Mouse (Mus musculus) limb, embryonic 10.5 days (tissue): ENCODE measurements at regions not wholly inside any gene's neighbourhood (a gene's known extent, or its start where the extent isn't known, plus 50 kb on each side); places are given as distances from the start of the nearest gene placed in this dataset.
A peak's percentile ranks its signal among the peaks of the same experiment; 100 is the strongest.

Experiments
- DNase-seq: peaks from one replicate; pipeline ENCODE4 v3.0.0-alpha.2; 2017; ENCODE audit warnings: low spot score
- H3K27ac ChIP-seq: fragments of 300-500 bp; sonication (generic); 2 replicates; pipeline ENCODE4 v1.5.1; 2016; ENCODE audit warnings: mild to moderate bottlenecking
- H3K27me3 ChIP-seq: fragments of 300-500 bp; sonication (generic); 2 replicates; pipeline ENCODE4 v1.6.1; 2016; ENCODE audit warnings: low read depth, mild to moderate bottlenecking; ENCODE audit not compliant: poor library complexity, severe bottlenecking
- H3K36me3 ChIP-seq: fragments of 300-500 bp; sonication (generic); 2 replicates; pipeline ENCODE4 v1.6.1; 2016; ENCODE audit warnings: mild to moderate bottlenecking, moderate library complexity
- H3K4me1 ChIP-seq: fragments of 300-500 bp; sonication (generic); 2 replicates; pipeline ENCODE4 v1.6.1; 2016
- H3K4me3 ChIP-seq: fragments of 300-500 bp; sonication (generic); 2 replicates; pipeline ENCODE4 v1.5.1; 2016; ENCODE audit warnings: mild to moderate bottlenecking, moderate library complexity
- H3K9me3 ChIP-seq: fragments of 300-500 bp; sonication (generic); replicated peaks from 2 replicates; pipeline ENCODE4 v1.6.1; 2016; ENCODE audit warnings: mild to moderate bottlenecking
- WGBS: fragments of 180-500 bp; shearing (Covaris S2); methylation state at CpG from one replicate; pipeline ENCODE4 v1.1.7; 2016; 5-methylcytosine and 5-hydroxymethylcytosine counted together

GRCm38 (mm10) chr2:128388883-128389470 is 202.0 kb upstream of the Spdye4c start:
- 37% methylated on average over 7 of the region's 7 CpGs for WGBS
- no peak for DNase-seq
- Histone ChIP-seq H3K27ac (no peak overlapping the region), H3K27me3 (no peaks in the 10 kb centered on the region), H3K4me1 (peaks cover 42% of the 10 kb centered on the region), H3K9me3 (no peaks in the 10 kb centered on the region), H3K36me3 (no peaks in the 10 kb centered on the region), H3K4me3 (no peak overlapping the region)

- peak overlapping the region; percentile 31 for H3K4me3 ChIP-seq
- H3K9me3 ChIP-seq, result no peaks in the 10 kb centered on the region
- H3K27me3 ChIP-seq, result peaks cover 5% of the 10 kb centered on the region
- peaks cover 53% of the 10 kb centered on the region for H3K4me1 ChIP-seq
- 11% methylated on average over 9 of the region's 9 CpGs for WGBS
- no peaks in the 10 kb centered on the region for H3K36me3 ChIP-seq
- 0 out of 2 replicates have a peak overlapping the region, but pooled peaks have one; percentile 26 for H3K27ac ChIP-seq
- no peak for DNase-seq
Observed at GRCm38 (mm10) chr2:128392344-128392743, 198.7 kb upstream of the Spdye4c start.

- H3K36me3 ChIP-seq, result no peaks in the 10 kb centered on the region
- H3K27ac ChIP-seq, result no peak overlapping the region
- peaks cover 50% of the 10 kb centered on the region for H3K4me1 ChIP-seq
- 33% methylated on average over 8 of the region's 8 CpGs for WGBS
- DNase-seq, result no peak
- peaks cover 5% of the 10 kb centered on the region for H3K27me3 ChIP-seq
- no peak overlapping the region for H3K4me3 ChIP-seq
- no peaks in the 10 kb centered on the region for H3K9me3 ChIP-seq
Observed at GRCm38 (mm10) chr2:128393401-128393800, 197.6 kb upstream of the Spdye4c start.

- Histone ChIP-seq H3K4me1 (peaks cover 50% of the 10 kb centered on the region), H3K9me3 (no peaks in the 10 kb centered on the region), H3K27ac (no peak overlapping the region), H3K36me3 (no peaks in the 10 kb centered on the region), H3K27me3 (peaks cover 5% of the 10 kb centered on the region), H3K4me3 (no peak overlapping the region)
- no peak for DNase-seq
- 83% methylated on average over 5 of the region's 5 CpGs for WGBS
Observed at GRCm38 (mm10) chr2:128393921-128394320, 197.1 kb upstream of the Spdye4c start.

GRCm38 (mm10) chr2:128395308-128396007 is 195.6 kb upstream of the Spdye4c start:
- H3K27me3 ChIP-seq, result peaks cover 5% of the 10 kb centered on the region
- WGBS, result 50% methylated on average over 4 of the region's 4 CpGs
- peaks cover 42% of the 10 kb centered on the region for H3K4me1 ChIP-seq
- no peak overlapping the region for H3K4me3 ChIP-seq
- peak overlapping the region; percentile 1; the same call in 1 of the 2 replicates for H3K27ac ChIP-seq
- no peaks in the 10 kb centered on the region for H3K9me3 ChIP-seq
- no peak for DNase-seq
- H3K36me3 ChIP-seq, result no peaks in the 10 kb centered on the region

- Histone ChIP-seq H3K4me1 (peaks cover 40% of the 10 kb centered on the region), H3K4me3 (no peak overlapping the region), H3K9me3 (no peaks in the 10 kb centered on the region), H3K27me3 (peaks cover 5% of the 10 kb centered on the region), H3K27ac (no peak overlapping the region), H3K36me3 (no peaks in the 10 kb centered on the region)
- peak; percentile 94 for DNase-seq
- 6% methylated on average over 9 of the region's 9 CpGs for WGBS
Observed at GRCm38 (mm10) chr2:128396008-128396346, 195.0 kb upstream of the Spdye4c start.

- H3K27me3 ChIP-seq, result peaks cover 10% of the 10 kb centered on the region; the same call in 1 of the 2 replicates
- H3K9me3 ChIP-seq, result no peaks in the 10 kb centered on the region
- no peak overlapping the region for H3K27ac ChIP-seq
- H3K4me3 ChIP-seq, result no peak overlapping the region
- WGBS, result 51% methylated on average over 8 of the region's 8 CpGs
- DNase-seq, result no peak
- H3K4me1 ChIP-seq, result peaks cover 40% of the 10 kb centered on the region
- no peaks in the 10 kb centered on the region for H3K36me3 ChIP-seq
Observed at GRCm38 (mm10) chr2:128401359-128401758, 189.7 kb upstream of the Spdye4c start.

- H3K9me3 ChIP-seq, result no peaks in the 10 kb centered on the region
- H3K4me3 ChIP-seq, result no peak overlapping the region
- no peak overlapping the region for H3K27ac ChIP-seq
- DNase-seq, result no peak
- WGBS, result 35% methylated on average over 11 of the region's 11 CpGs
- peaks cover 10% of the 10 kb centered on the region; the same call in 1 of the 2 replicates for H3K27me3 ChIP-seq
- peaks cover 40% of the 10 kb centered on the region for H3K4me1 ChIP-seq
- no peaks in the 10 kb centered on the region for H3K36me3 ChIP-seq
Observed at GRCm38 (mm10) chr2:128403143-128403935, 187.7 kb upstream of the Spdye4c start.

GRCm38 (mm10) chr2:128404405-128404804 is 186.6 kb upstream of the Spdye4c start:
- no peak for DNase-seq
- H3K36me3 ChIP-seq, result no peaks in the 10 kb centered on the region
- H3K27me3 ChIP-seq, result peaks cover 10% of the 10 kb centered on the region; the same call in 1 of the 2 replicates
- H3K4me3 ChIP-seq, result no peak overlapping the region
- H3K9me3 ChIP-seq, result no peaks in the 10 kb centered on the region
- peaks cover 40% of the 10 kb centered on the region for H3K4me1 ChIP-seq
- peak overlapping the region; percentile 14; the same call in 1 of the 2 replicates for H3K27ac ChIP-seq
- 82% methylated on average over 3 of the region's 3 CpGs for WGBS

- no peaks in the 10 kb centered on the region for H3K9me3 ChIP-seq
- WGBS, result 82% methylated on average over 7 of the region's 7 CpGs
- H3K27ac ChIP-seq, result no peak overlapping the region
- H3K27me3 ChIP-seq, result peaks cover 5% of the 10 kb centered on the region; the same call in 1 of the 2 replicates
- H3K4me3 ChIP-seq, result no peak overlapping the region
- DNase-seq, result no peak
- peaks cover 27% of the 10 kb centered on the region for H3K4me1 ChIP-seq
- no peaks in the 10 kb centered on the region for H3K36me3 ChIP-seq
Observed at GRCm38 (mm10) chr2:128407076-128407475, 183.9 kb upstream of the Spdye4c start.

GRCm38 (mm10) chr2:128408718-128409117 is 182.3 kb upstream of the Spdye4c start:
- H3K9me3 ChIP-seq, result no peaks in the 10 kb centered on the region
- WGBS, result 42% methylated on average over 6 of the region's 6 CpGs
- peaks cover 26% of the 10 kb centered on the region for H3K4me1 ChIP-seq
- no peaks in the 10 kb centered on the region for H3K36me3 ChIP-seq
- H3K27ac ChIP-seq, result no peak overlapping the region
- H3K27me3 ChIP-seq, result no peaks in the 10 kb centered on the region
- peak; percentile 61 for DNase-seq
- H3K4me3 ChIP-seq, result no peak overlapping the region

- Histone ChIP-seq H3K4me3 (peak overlapping the region; percentile 7; the same call in 1 of the 2 replicates), H3K9me3 (no peaks in the 10 kb centered on the region), H3K36me3 (no peaks in the 10 kb centered on the region), H3K4me1 (peaks cover 18% of the 10 kb centered on the region), H3K27me3 (no peaks in the 10 kb centered on the region), H3K27ac (peak overlapping the region; percentile 37; the same call in 1 of the 2 replicates)
- WGBS, result 13% methylated on average over 10 of the region's 10 CpGs
- peak; percentile 84 for DNase-seq
Observed at GRCm38 (mm10) chr2:128412352-128412751, 178.7 kb upstream of the Spdye4c start.

GRCm38 (mm10) chr2:128412974-128413373 is 178.0 kb upstream of the Spdye4c start:
- peaks cover 18% of the 10 kb centered on the region for H3K4me1 ChIP-seq
- no peak overlapping the region for H3K4me3 ChIP-seq
- H3K27ac ChIP-seq, result peak overlapping the region; percentile 37; the same call in 1 of the 2 replicates
- H3K27me3 ChIP-seq, result no peaks in the 10 kb centered on the region
- H3K36me3 ChIP-seq, result no peaks in the 10 kb centered on the region
- peak; percentile 58 for DNase-seq
- WGBS, result 11% methylated on average over 10 of the region's 10 CpGs
- no peaks in the 10 kb centered on the region for H3K9me3 ChIP-seq
